Mouse (Mus musculus) MEL (cell line): ENCODE results near the gene Vps35l. TPM values are rescaled to one million over a fixed set of nuclear protein-coding genes. Genes with fewer than 3 reads are reported as not detected.

Experiments
- DNase-seq: peaks from one replicate; pipeline ENCODE4 v3.0.0; 2011; ENCODE audit warnings: low read depth, low spot score
- H3K27ac ChIP-seq: 2 replicates; pipeline ENCODE4 v1.5.1; 2012; ENCODE audit warnings: low read depth, mild to moderate bottlenecking, control low read depth, low read length, moderate library complexity; ENCODE audit not compliant: control insufficient read depth
- H3K27me3 ChIP-seq, 2 experiments: fragments of 150-350 bp in 1 of 2; sonication (generic) in 1 of 2; 2 replicates each; pipeline ENCODE4 v1.6.1; 2012; ENCODE audit warnings: low read length in 2 of 2, mild to moderate bottlenecking in 2 of 2, improper control_type of control experiment in 1 of 2, moderate library complexity in 1 of 2; ENCODE audit not compliant: insufficient read depth in 2 of 2, control insufficient read depth in 1 of 2
- H3K36me3 ChIP-seq, 2 experiments: 2 replicates each; pipeline ENCODE4 v1.6.1; 2012 to 2014; ENCODE audit warnings: low read length in 2 of 2, improper control_type of control experiment in 1 of 2, inconsistent platforms in 1 of 2, mild to moderate bottlenecking in 1 of 2; ENCODE audit not compliant: insufficient read depth in 2 of 2, control insufficient read depth in 1 of 2
- H3K4me1 ChIP-seq, 2 experiments: fragments of 150-350 bp in 1 of 2; sonication (generic) in 1 of 2; 2 replicates each; pipeline ENCODE4 v1.6.1; 2012; ENCODE audit warnings: low read length in 2 of 2, improper control_type of control experiment in 1 of 2, mild to moderate bottlenecking in 1 of 2; ENCODE audit not compliant: insufficient read depth in 2 of 2, control insufficient read depth in 1 of 2
- H3K4me3 ChIP-seq, 2 experiments: fragments of 150-350 bp in 1 of 2; sonication (generic) in 1 of 2; 2 replicates each; pipeline ENCODE4 v1.5.1; 2012; ENCODE audit warnings: low read depth in 2 of 2, low read length in 2 of 2, mild to moderate bottlenecking in 2 of 2, moderate library complexity in 2 of 2, control low read depth in 1 of 2, improper control_type of control experiment in 1 of 2; ENCODE audit not compliant: control insufficient read depth in 1 of 2, insufficient read depth in 1 of 2
- H3K79me2 ChIP-seq: 2 replicates; pipeline ENCODE4 v1.6.1; 2012; ENCODE audit warnings: mild to moderate bottlenecking, low read length, moderate library complexity; ENCODE audit not compliant: control insufficient read depth, poor library complexity, insufficient read depth
- H3K9ac ChIP-seq: 2 replicates; pipeline ENCODE4 v1.6.1; 2012; ENCODE audit warnings: low read depth, mild to moderate bottlenecking, control low read depth, low read length, moderate library complexity; ENCODE audit not compliant: control insufficient read depth, poor library complexity, severe bottlenecking
- H3K9me3 ChIP-seq: fragments of 150-350 bp; sonication (generic); replicated peaks from 2 replicates; pipeline ENCODE4 v1.6.1; 2012; ENCODE audit warnings: mild to moderate bottlenecking, low read length, improper control_type of control experiment, moderate library complexity; ENCODE audit not compliant: insufficient read depth
- CHD1 ChIP-seq: IDR thresholded peaks from 2 replicates; pipeline ENCODE4 v1.6.1; 2012; ENCODE audit warnings: low read depth, mild to moderate bottlenecking, inconsistent platforms, low read length, improper control_type of control experiment
- CHD2 ChIP-seq: IDR thresholded peaks from 2 replicates; pipeline ENCODE4 v1.6.1; 2011; ENCODE audit warnings: low read length, improper control_type of control experiment
- CTCF ChIP-seq, 3 experiments: IDR thresholded peaks in 2 of 3; conservative IDR thresholded peaks in 1 of 3; 2 replicates each; pipeline ENCODE4 v1.5.1; 2011 to 2012; ENCODE audit warnings: low read length in 3 of 3, low read depth in 2 of 3, mild to moderate bottlenecking in 2 of 3, improper control_type of control experiment in 1 of 3, inconsistent platforms in 1 of 3, mixed read lengths in 1 of 3, moderate library complexity in 1 of 3; ENCODE audit not compliant: control insufficient read depth in 1 of 3, insufficient read depth in 1 of 3, poor library complexity in 1 of 3, severe bottlenecking in 1 of 3
- ELF1 ChIP-seq: IDR thresholded peaks from 2 replicates; pipeline ENCODE4 v1.6.1; 2014; ENCODE audit warnings: low read depth, mild to moderate bottlenecking, inconsistent platforms, low read length, improper control_type of control experiment, moderate library complexity
- EP300 ChIP-seq, 2 experiments: IDR thresholded peaks; 2 replicates each; pipeline ENCODE4 v1.6.1; 2011; ENCODE audit warnings: improper control_type of control experiment in 2 of 2, low read length in 2 of 2, low read depth in 1 of 2, mild to moderate bottlenecking in 1 of 2
- ETS1 ChIP-seq: IDR thresholded peaks from 2 replicates; pipeline ENCODE4 v1.6.1; 2012; ENCODE audit warnings: low read depth, mild to moderate bottlenecking, inconsistent platforms, low read length, improper control_type of control experiment, moderate library complexity
- GABPA ChIP-seq: IDR thresholded peaks from 2 replicates; pipeline ENCODE4 v1.6.1; 2012; ENCODE audit warnings: low read depth, mild to moderate bottlenecking, inconsistent platforms, low read length, improper control_type of control experiment, moderate library complexity
- GATA1 ChIP-seq: IDR thresholded peaks from 2 replicates; pipeline ENCODE4 v1.6.1; 2011; ENCODE audit warnings: low read depth, low read length, improper control_type of control experiment
- KAT2A ChIP-seq: conservative IDR thresholded peaks from 2 replicates; pipeline ENCODE4 v1.6.1; 2012; ENCODE audit warnings: low read depth, low read length, improper control_type of control experiment, inconsistent platforms
- MAZ ChIP-seq: IDR thresholded peaks from 2 replicates; pipeline ENCODE4 v1.6.1; 2012; ENCODE audit warnings: low read depth, mild to moderate bottlenecking, inconsistent platforms, low read length, improper control_type of control experiment
- MEF2A ChIP-seq: IDR thresholded peaks from 2 replicates; pipeline ENCODE4 v1.6.1; 2014; ENCODE audit warnings: low read depth, mild to moderate bottlenecking, inconsistent platforms, low read length, improper control_type of control experiment; ENCODE audit not compliant: poor library complexity, insufficient replicate concordance, severe bottlenecking; ENCODE audit errors: extremely low read depth
- MXI1 ChIP-seq: IDR thresholded peaks from 2 replicates; pipeline ENCODE4 v1.6.1; 2011; ENCODE audit warnings: mild to moderate bottlenecking, low read depth, low read length, improper control_type of control experiment
- MYB ChIP-seq: IDR thresholded peaks from 2 replicates; pipeline ENCODE4 v1.6.1; 2011; ENCODE audit warnings: mild to moderate bottlenecking, low read depth, low read length, improper control_type of control experiment
- MYC ChIP-seq: IDR thresholded peaks from 2 replicates; pipeline ENCODE4 v1.6.1; 2011; ENCODE audit warnings: low read depth, mild to moderate bottlenecking, low read length, improper control_type of control experiment, moderate library complexity
- NELFE ChIP-seq: IDR thresholded peaks from 2 replicates; pipeline ENCODE4 v1.6.1; 2011; ENCODE audit warnings: low read depth, low read length, improper control_type of control experiment
- NRF1 ChIP-seq: IDR thresholded peaks from 2 replicates; pipeline ENCODE4 v1.6.1; 2014; ENCODE audit warnings: low read depth, mild to moderate bottlenecking, inconsistent platforms, low read length, improper control_type of control experiment, moderate library complexity; ENCODE audit not compliant: poor library complexity, insufficient read depth, severe bottlenecking
- POLR2A ChIP-seq, 2 experiments: IDR thresholded peaks; 2 replicates each; pipeline ENCODE4 v1.6.1; 2011 to 2012; ENCODE audit warnings: low read length in 2 of 2, mild to moderate bottlenecking in 2 of 2, control low read depth in 1 of 2, improper control_type of control experiment in 1 of 2, low read depth in 1 of 2, moderate library complexity in 1 of 2; ENCODE audit not compliant: control insufficient read depth in 1 of 2, insufficient read depth in 1 of 2, poor library complexity in 1 of 2
- RAD21 ChIP-seq: IDR thresholded peaks from 2 replicates; pipeline ENCODE4 v1.6.1; 2011; ENCODE audit warnings: mild to moderate bottlenecking, low read depth, low read length, improper control_type of control experiment
- RCOR1 ChIP-seq: IDR thresholded peaks from 2 replicates; pipeline ENCODE4 v1.6.1; 2012; ENCODE audit warnings: low read depth, mild to moderate bottlenecking, inconsistent platforms, low read length, improper control_type of control experiment
- SIN3A ChIP-seq: IDR thresholded peaks from 2 replicates; pipeline ENCODE4 v1.6.1; 2012; ENCODE audit warnings: low read length, improper control_type of control experiment, inconsistent platforms
- SMC3 ChIP-seq: IDR thresholded peaks from 2 replicates; pipeline ENCODE4 v1.6.1; 2011; ENCODE audit warnings: low read depth, low read length, improper control_type of control experiment
- TCF12 ChIP-seq: IDR thresholded peaks from 2 replicates; pipeline ENCODE4 v1.6.1; 2014; ENCODE audit warnings: low read depth, mild to moderate bottlenecking, inconsistent platforms, low read length, improper control_type of control experiment, moderate library complexity
- UBTF ChIP-seq: IDR thresholded peaks from 2 replicates; pipeline ENCODE4 v1.6.1; 2012; ENCODE audit warnings: low read depth, mild to moderate bottlenecking, inconsistent platforms, low read length, improper control_type of control experiment, moderate library complexity, borderline replicate concordance; ENCODE audit not compliant: insufficient read depth
- USF1 ChIP-seq: IDR thresholded peaks from 2 replicates; pipeline ENCODE4 v1.6.1; 2014; ENCODE audit warnings: low read depth, mild to moderate bottlenecking, inconsistent platforms, low read length, improper control_type of control experiment, moderate library complexity
- USF2 ChIP-seq, 2 experiments: IDR thresholded peaks; 2 replicates each; pipeline ENCODE4 v1.6.1; 2011 to 2012; ENCODE audit warnings: improper control_type of control experiment in 2 of 2, low read length in 2 of 2, borderline replicate concordance in 1 of 2, inconsistent platforms in 1 of 2, low read depth in 1 of 2, mild to moderate bottlenecking in 1 of 2; ENCODE audit not compliant: insufficient read depth in 1 of 2
- ZKSCAN1 ChIP-seq: IDR thresholded peaks from 2 replicates; pipeline ENCODE4 v1.6.1; 2012; ENCODE audit warnings: low read depth, mild to moderate bottlenecking, inconsistent platforms, low read length, improper control_type of control experiment, moderate library complexity
- polyA plus RNA-seq, 2 experiments: library from polyadenylated mRNA; stranded (reverse) in 1 of 2; unstranded in 1 of 2; fragments of >175 nt in 1 of 2; fragments of >200 nt in 1 of 2; gene quantifications; 2 replicates each; pipeline versions ENCODE4 v1.2.1 to v1.2.4; 2012; ENCODE audit warnings: low replicate concordance in 2 of 2, low read depth in 1 of 2; ENCODE audit not compliant: insufficient read length in 2 of 2, insufficient read depth in 1 of 2, missing spikeins in 1 of 2
- total RNA-seq: library from RNA; depleted of rRNA; stranded (reverse); fragments of 300-350 nt; gene quantifications from 2 replicates; pipeline ENCODE4 v1.2.3, GENCODE M21; 2012

Vps35l gene
- total and polyA plus RNA-seq, 3 experiments, result 37.6 to 87.4 TPM; not detected in 1

- Histone ChIP-seq H3K4me1 (peaks cover 4 to 22% of the 10 kb centered on the region in 2 experiments), H3K27ac (peak overlapping the region; percentile 57), H3K27me3 (no peaks in the 10 kb centered on the region), H3K4me3 (peak overlapping the region; percentile 65 to 74), H3K79me2 (peaks cover 6% of the 10 kb centered on the region), H3K9ac (no peak overlapping the region; the same call in 1 of the 2 replicates), H3K36me3 (peaks cover 0 to 25% of the 10 kb centered on the region in 2 experiments; a peak in 2 of 4 replicates), H3K9me3 (no peaks in the 10 kb centered on the region)
- DNase-seq, result peak; percentile 64
- TF ChIP-seq RCOR1 (no peak), GATA1 (peak; percentile 18; the same call in 1 of the 2 replicates)
Observed at GRCm38 (mm10) chr7:118704001-118704850, 35.8 kb upstream of the Vps35l start.

GRCm38 (mm10) chr7:118705101-118705961 lies 34.7 kb upstream of the Vps35l start, which contains the start of gene Gde1:
TSS of gene Gde1 (minus strand) at chr7:118705778.
- peaks cover 6% of the 10 kb centered on the region for H3K79me2 ChIP-seq
- no peaks in the 10 kb centered on the region for H3K27me3 ChIP-seq
- H3K4me3 ChIP-seq, result peak within 1 kb of the TSS; percentile 65 to 74
- H3K4me1 ChIP-seq, result peaks cover 4 to 22% of the 10 kb centered on the region in 2 experiments
- DNase-seq, result peak; percentile 91
- peak within 1 kb of the TSS; percentile 57 for H3K27ac ChIP-seq
- H3K9me3 ChIP-seq, result no peaks in the 10 kb centered on the region
- peaks cover 0 to 25% of the 10 kb centered on the region in 2 experiments; a peak in 2 of 4 replicates for H3K36me3 ChIP-seq
- peak within 1 kb of the TSS; percentile 77 for H3K9ac ChIP-seq
- TF ChIP-seq ETS1 (peak; percentile 84), NELFE (peak; percentile 72), CHD2 (no peak), ZKSCAN1 (no peak), TCF12 (peak; percentile 63), NRF1 (no peak), GABPA (no peak), RAD21 (no peak), EP300 (IDR thresholded peaks at IDR 0.05; ENCODE audit: low read depth in 1 of 2, low read length in 2 of 2) (peak; percentile 52 to 55; a peak in 3 of 4 replicates), ELF1 (peak; percentile 69), UBTF (no peak), MYC (no peak), SIN3A (peak; percentile 80), USF1 (no peak), USF2 (IDR thresholded peaks at IDR 0.05; ENCODE audit: borderline replicate concordance in 1 of 2, insufficient read depth in 1 of 2, low read depth in 1 of 2, low read length in 2 of 2) (no peak), MYB (no peak), CTCF (IDR thresholded peaks at IDR 0.05 in 2 of 3, conservative IDR thresholded peaks at IDR 0.05 in 1 of 3; ENCODE audit: control insufficient read depth in 1 of 3, insufficient read depth in 1 of 3, low read depth in 2 of 3, low read length in 3 of 3, poor library complexity in 1 of 3, severe bottlenecking in 1 of 3) (no peak), MAZ (peak; percentile 72; the same call in 1 of the 2 replicates), MXI1 (peak; percentile 77), POLR2A (IDR thresholded peaks at IDR 0.05; ENCODE audit: control insufficient read depth in 1 of 2, insufficient read depth in 1 of 2, low read depth in 1 of 2, low read length in 2 of 2, poor library complexity in 1 of 2) (peak; percentile 57 to 74; a peak in 3 of 4 replicates), SMC3 (no peak), KAT2A (no peak), MEF2A (no peak), CHD1 (peak; percentile 71; the same call in 1 of the 2 replicates), GATA1 (peak; percentile 24; the same call in 1 of the 2 replicates)
